Mouse (Mus musculus): ENCODE data around the gene Mr1.

Gene Mr1

DNA sequence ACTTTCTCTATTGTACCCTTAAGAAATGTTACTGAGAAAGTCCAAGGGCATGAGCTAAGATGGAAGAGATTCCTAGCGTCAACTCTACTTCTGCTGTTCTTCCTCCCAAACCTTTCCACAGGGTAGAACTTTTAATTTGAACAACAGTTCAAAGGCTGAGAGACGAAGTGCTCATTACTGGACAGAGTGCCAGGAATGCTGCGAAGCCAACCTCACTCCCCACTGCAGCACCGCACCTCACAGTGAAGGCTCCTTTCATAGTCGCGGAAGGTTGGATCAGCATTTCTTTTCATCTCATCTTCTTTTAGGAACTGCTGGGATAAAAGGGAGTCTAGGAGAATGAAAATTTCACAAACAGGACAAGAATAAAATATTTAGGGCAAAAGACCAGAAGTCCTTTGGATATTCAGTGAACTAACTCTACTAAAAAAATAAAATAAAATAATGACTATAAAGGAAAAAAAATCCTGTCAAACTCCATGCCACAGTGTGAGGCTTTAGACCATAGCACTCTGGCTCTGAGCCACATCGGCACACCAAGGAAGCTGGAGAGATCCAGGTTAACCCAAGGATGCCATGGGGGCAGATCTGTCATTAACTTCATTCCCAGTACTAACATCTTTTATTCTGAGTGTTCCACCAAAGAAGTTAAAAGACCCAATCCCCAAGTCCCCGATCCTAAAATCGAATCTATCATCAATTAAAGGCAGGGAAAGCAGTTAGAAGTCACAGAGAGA lies 52.5 kb downstream of the Mr1 start:
- no peak for DNase-seq (ENCODE audit: low spot score)

DNA sequence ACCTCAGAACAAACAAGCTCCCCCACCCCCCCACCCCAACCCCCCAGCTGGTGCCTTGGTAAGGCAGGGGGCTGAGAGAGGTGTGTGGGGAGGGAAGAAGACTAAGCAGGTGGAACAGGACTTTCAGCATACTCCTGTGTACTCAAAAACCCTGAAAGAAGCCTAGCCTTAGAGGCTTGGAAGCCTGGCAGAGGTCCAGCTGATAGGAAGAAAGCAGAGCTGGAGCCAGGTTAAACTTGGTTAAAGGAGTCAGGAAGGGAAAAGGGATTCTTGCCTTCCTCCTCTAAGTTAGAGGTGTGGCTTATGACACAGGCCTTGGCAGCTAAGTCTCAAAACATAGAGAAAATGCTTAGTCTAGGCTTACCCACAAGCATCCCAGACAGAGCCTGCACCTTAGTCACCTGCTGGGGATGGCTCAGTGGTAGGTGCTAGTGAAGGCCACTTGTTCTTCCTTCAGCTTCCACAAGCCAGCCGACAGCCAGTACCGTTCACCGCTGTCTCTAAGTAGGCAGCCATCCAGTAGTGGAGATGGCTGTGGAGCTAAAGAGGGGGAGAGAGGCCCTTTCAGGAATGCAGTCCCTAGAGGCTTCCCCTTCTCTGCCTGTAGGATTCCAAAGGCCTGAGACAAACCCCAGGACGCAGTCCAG lies 53.3 kb downstream of the Mr1 start:
- DNase-seq (ENCODE audit: low spot score) = no peak

- DNase-seq (ENCODE audit: low spot score) = no peak
Observed at GRCm38 (mm10) chr1:155091842-155092800, 54.5 kb downstream of the Mr1 start.

GRCm38 (mm10) chr1:155091374-155091841 lies 55.2 kb downstream of the Mr1 start:
- DNase-seq (ENCODE audit: low spot score) = no peak

DNA sequence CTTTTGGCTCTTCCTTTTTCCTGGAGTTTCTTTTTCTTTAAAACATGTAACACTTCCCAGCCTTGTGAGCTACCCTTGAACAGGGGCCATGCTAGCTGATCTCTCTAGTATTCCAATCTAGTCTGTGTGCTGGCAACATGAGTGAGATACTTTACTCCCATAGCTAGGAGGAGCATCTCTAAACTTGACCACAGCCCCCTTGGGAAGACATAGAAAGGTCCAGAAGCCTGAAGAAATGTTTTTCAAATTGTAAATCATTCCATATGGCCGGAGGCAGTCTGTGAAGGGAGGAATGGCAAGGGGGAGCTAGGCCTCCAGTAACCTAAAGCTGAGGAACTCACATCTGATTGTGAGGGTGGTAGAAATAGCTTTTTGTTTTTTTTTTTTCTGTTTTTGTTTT lies 55.9 kb downstream of the Mr1 start:
- DNase-seq (ENCODE audit: low spot score) = no peak

GRCm38 (mm10) chr1:155090327-155090726 lies 56.3 kb downstream of the Mr1 start:
- DNase-seq (ENCODE audit: low spot score) = no peak

- no peak for DNase-seq (ENCODE audit: low spot score)
Observed at GRCm38 (mm10) chr1:155088847-155089603, 57.6 kb downstream of the Mr1 start.

DNA sequence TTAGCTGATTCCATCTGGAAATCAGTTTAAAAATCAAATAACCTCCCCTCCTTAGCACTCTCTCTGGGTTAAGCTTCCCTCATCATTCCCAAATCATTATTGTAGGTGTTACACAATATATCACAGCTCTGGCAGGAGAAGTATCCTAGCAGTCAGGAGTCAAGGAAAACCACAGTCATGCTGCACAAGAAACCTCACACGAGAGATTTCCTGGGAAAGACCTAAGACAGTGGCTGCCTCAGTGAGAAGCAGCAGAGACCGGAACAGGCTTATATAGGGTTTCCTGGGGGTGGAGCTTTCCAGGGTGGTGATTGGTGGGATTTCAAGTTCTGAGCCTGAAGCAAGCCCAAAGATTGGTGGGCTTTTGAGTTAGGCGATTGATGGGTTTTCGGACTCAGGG lies 58.6 kb downstream of the Mr1 start:
- no peak for DNase-seq (ENCODE audit: low spot score)

- no peak for DNase-seq (ENCODE audit: low spot score)
Observed at GRCm38 (mm10) chr1:155086893-155087292, 59.7 kb downstream of the Mr1 start.

GRCm38 (mm10) chr1:155086416-155086815 lies 60.2 kb downstream of the Mr1 start:
- no peak for DNase-seq (ENCODE audit: low spot score)

DNA sequence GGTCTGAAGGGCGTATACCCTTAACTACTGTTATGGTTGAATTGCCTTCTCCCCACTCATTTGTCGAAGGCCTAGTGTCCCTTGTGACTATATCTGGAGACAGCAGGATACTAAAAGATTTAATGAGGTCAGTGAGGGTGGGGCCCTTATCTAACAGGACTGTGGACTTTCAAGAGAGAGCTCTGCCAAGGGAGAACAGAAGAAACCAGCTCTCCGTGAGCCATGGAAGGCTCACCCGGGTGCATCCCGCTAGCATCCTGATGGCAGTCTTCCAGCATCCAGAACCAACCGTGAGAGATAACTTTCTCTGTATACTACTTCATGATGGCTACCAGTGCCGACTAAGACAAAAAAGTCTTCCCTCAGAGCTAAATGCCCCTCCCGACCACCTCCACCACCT lies 61.8 kb downstream of the Mr1 start:
- no peak for DNase-seq (ENCODE audit: low spot score)

GRCm38 (mm10) chr1:155083271-155084265 lies 63.0 kb downstream of the Mr1 start:
- DNase-seq (ENCODE audit: low spot score) = peak; percentile 94

GRCm38 (mm10) chr1:155082965-155083268 lies 63.7 kb downstream of the Mr1 start:
- peak; percentile 87 for DNase-seq (ENCODE audit: low spot score)

GRCm38 (mm10) chr1:155082158-155082964 lies 64.3 kb downstream of the Mr1 start:
- no peak for DNase-seq (ENCODE audit: low spot score)

- peak; percentile 62 for DNase-seq (ENCODE audit: low spot score)
Observed at GRCm38 (mm10) chr1:155077675-155078074, 68.9 kb downstream of the Mr1 start.
